In genomic region chr19:5558169-5558568, GRCm38 (mm10) we compare ENCODE assay signal across 23 mouse cellular contexts. TPM values are rescaled to one million over a fixed set of nuclear protein-coding genes. Genes with fewer than 3 reads are reported as not detected.
DNase-seq lines count a peak whose midpoint lies in the region; ATAC-seq and TF ChIP-seq lines count a peak whose summit lies in the region.
"Had no signal": no experiment of that assay in that cellular context is flagged by ENCODE, and none has a peak within 500 bp of the region (broad histone marks: within the 10 kb centered on the region; RNA-seq: fewer than 3 reads in every experiment).

No protein-coding gene starts in this region.

- H3K9me3 ChIP-seq in embryonic facial prominence, embryonic 15.5 days (replicated peaks) = no peaks in the 10 kb centered on the region
- no peaks in the 10 kb centered on the region for H3K9me3 ChIP-seq in kidney, postnatal 0 days (replicated peaks; ENCODE audit: low read length)
- no peaks in the 10 kb centered on the region for H3K9me3 ChIP-seq in stomach, embryonic 14.5 days (ENCODE audit: control insufficient read depth, low read depth, low read length)
- no peaks in the 10 kb centered on the region for H3K9me3 ChIP-seq in midbrain, embryonic 10.5 days (replicated peaks)
- H3K9me3 ChIP-seq: embryonic facial prominence, embryonic 12.5 days; heart, embryonic 10.5 days; hindbrain, embryonic 13.5 days; liver, embryonic 12.5 days; lung, embryonic 15.5 days had no signal

- no peaks in the 10 kb centered on the region for H3K36me3 ChIP-seq in embryonic facial prominence, embryonic 15.5 days
- H3K36me3 ChIP-seq in kidney, postnatal 0 days (ENCODE audit: insufficient read depth, low read length) = no peaks in the 10 kb centered on the region
- H3K36me3 ChIP-seq in stomach, embryonic 14.5 days (ENCODE audit: control insufficient read depth, insufficient read depth, low read length) = no peaks in the 10 kb centered on the region
- no peaks in the 10 kb centered on the region for H3K36me3 ChIP-seq in midbrain, embryonic 10.5 days
- H3K36me3 ChIP-seq: embryonic facial prominence, embryonic 12.5 days; heart, embryonic 10.5 days; hindbrain, embryonic 13.5 days; liver, embryonic 12.5 days; lung, embryonic 15.5 days had no signal

- H3K4me1 ChIP-seq in embryonic facial prominence, embryonic 15.5 days = peaks cover 28% of the 10 kb centered on the region
- peaks cover 11% of the 10 kb centered on the region for H3K4me1 ChIP-seq in kidney, postnatal 0 days (replicated peaks; ENCODE audit: insufficient read depth, low read length)
- peaks cover 8% of the 10 kb centered on the region; the same call in 1 of the 2 replicates for H3K4me1 ChIP-seq in stomach, embryonic 14.5 days (ENCODE audit: control insufficient read depth, insufficient read depth, low read length)
- peaks cover 26% of the 10 kb centered on the region for H3K4me1 ChIP-seq in midbrain, embryonic 10.5 days

- DNase-seq in kidney, adult 11 months = peak; percentile 77
- peak; percentile 66 for DNase-seq in kidney, postnatal 0 days (ENCODE audit: low spot score)
- DNase-seq in midbrain, embryonic 10.5 days (ENCODE audit: low spot score) = no peak
- no peak for DNase-seq in embryo, embryonic 11 days
- DNase-seq: adrenal gland, adult 8-10 months; B cell, adult 2 months; cerebellum, adult 11-12 months; cerebellum, postnatal 36 days; heart, postnatal 10 days; right cerebral cortex, adult 18-20 months; thymus, postnatal 14 days had no signal

- peak overlapping the region; percentile 48 for H3K4me3 ChIP-seq in embryonic facial prominence, embryonic 15.5 days (replicated peaks)
- peak overlapping the region; percentile 46 for H3K4me3 ChIP-seq in kidney, postnatal 0 days (replicated peaks; ENCODE audit: low read depth, low read length)
- no peak overlapping the region for H3K4me3 ChIP-seq in stomach, embryonic 14.5 days (ENCODE audit: low read depth, low read length)
- H3K4me3 ChIP-seq in midbrain, embryonic 10.5 days = no peak overlapping the region
- H3K4me3 ChIP-seq: heart, embryonic 10.5 days; hindbrain, embryonic 13.5 days; liver, embryonic 12.5 days had no signal

- no peak for ATAC-seq in embryonic facial prominence, embryonic 15.5 days (ENCODE audit: insufficient number of reproducible peaks, low FRiP score, low TSS enrichment, low read depth)
- ATAC-seq in kidney, postnatal 0 days (replicated peaks; ENCODE audit: low FRiP score, low read depth) = peak; percentile 16; the same call in 1 of the 2 replicates
- ATAC-seq in stomach, embryonic 14.5 days (ENCODE audit: insufficient number of reproducible peaks, insufficient read depth, low FRiP score, low read depth) = no peak
- ATAC-seq in monocyte, adult 5-6 weeks (replicated peaks; ENCODE audit: insufficient number of reproducible peaks, low FRiP score, low TSS enrichment, poor library complexity, severe bottlenecking) = no peak
- ATAC-seq: liver, embryonic 12.5 days; midbrain, embryonic 16.5 days had no signal

- peaks cover 63% of the 10 kb centered on the region for H3K27me3 ChIP-seq in embryonic facial prominence, embryonic 15.5 days
- peaks cover 4% of the 10 kb centered on the region; the same call in 1 of the 2 replicates for H3K27me3 ChIP-seq in kidney, postnatal 0 days (ENCODE audit: insufficient read depth, low read length)
- peaks cover 35% of the 10 kb centered on the region for H3K27me3 ChIP-seq in stomach, embryonic 14.5 days (ENCODE audit: control insufficient read depth, insufficient read depth, low read length)
- peaks cover 97% of the 10 kb centered on the region for H3K27me3 ChIP-seq in midbrain, embryonic 10.5 days (ENCODE audit: low read depth, poor library complexity, severe bottlenecking)

- WGBS in embryonic facial prominence, embryonic 15.5 days = 39% methylated on average over 7 of the region's 7 CpGs
- WGBS in kidney, postnatal 0 days = 19% methylated on average over 7 of the region's 7 CpGs
- 49% methylated on average over 7 of the region's 7 CpGs for WGBS in stomach, embryonic 14.5 days
- 41% methylated on average over 7 of the region's 7 CpGs for WGBS in midbrain, embryonic 10.5 days

- H3K27ac ChIP-seq in embryonic facial prominence, embryonic 15.5 days (replicated peaks) = 0 out of 2 replicates have a peak overlapping the region, but pooled peaks have one; percentile 9
- peak overlapping the region; percentile 95 for H3K27ac ChIP-seq in kidney, postnatal 0 days
- no peak overlapping the region for H3K27ac ChIP-seq in stomach, embryonic 14.5 days (ENCODE audit: low read length)
- no peak overlapping the region for H3K27ac ChIP-seq in midbrain, embryonic 10.5 days (replicated peaks)
- H3K27ac ChIP-seq: embryonic facial prominence, embryonic 12.5 days; heart, embryonic 10.5 days; hindbrain, embryonic 13.5 days; liver, embryonic 12.5 days; lung, embryonic 15.5 days had no signal

- TF ChIP-seq CTCF in kidney, postnatal 0 days (IDR thresholded peaks at IDR 0.05; ENCODE audit: low read depth) = no peak

- no peak overlapping the region for H3K9ac ChIP-seq in embryonic facial prominence, embryonic 15.5 days
- no peak overlapping the region for H3K9ac ChIP-seq in kidney, postnatal 0 days (ENCODE audit: low read depth, low read length)
- no peak overlapping the region for H3K9ac ChIP-seq in stomach, embryonic 14.5 days (replicated peaks; ENCODE audit: low read depth, low read length)
- H3K9ac ChIP-seq: embryonic facial prominence, embryonic 12.5 days; hindbrain, embryonic 13.5 days; liver, embryonic 12.5 days; lung, embryonic 15.5 days had no signal

- peak overlapping the region; percentile 71; the same call in 1 of the 2 replicates for H3K4me2 ChIP-seq in embryonic facial prominence, embryonic 15.5 days (replicated peaks)
- H3K4me2 ChIP-seq in kidney, postnatal 0 days (ENCODE audit: low read length) = peak overlapping the region; percentile 61
- peak overlapping the region; percentile 24; the same call in 1 of the 2 replicates for H3K4me2 ChIP-seq in stomach, embryonic 14.5 days (replicated peaks; ENCODE audit: low read depth, low read length)
- H3K4me2 ChIP-seq: hindbrain, embryonic 13.5 days; liver, embryonic 12.5 days had no signal

RNA-seq across cellular contexts. Expression of gene Ovol1, which starts 2.3 kb away (rescaled TPM):
- 22.1 and 23.3 TPM in 2 replicates for polyA plus RNA-seq in embryonic facial prominence, embryonic 15.5 days (2015; fragmentation: Nextera tagmentation; extraction: Ambion mirVana)
- 12.3 and 13.7 TPM in 2 replicates for polyA plus RNA-seq in kidney, postnatal 0 days (2015; fragmentation: Nextera tagmentation; extraction: Ambion mirVana)
- polyA plus RNA-seq in stomach, embryonic 14.5 days (2014; fragmentation: Nextera tagmentation; extraction: Ambion mirVana) = 11.2 and 11.5 TPM in 2 replicates
- polyA plus RNA-seq in midbrain, embryonic 10.5 days (2016; fragmentation: Nextera tagmentation; extraction: Ambion mirVana) = 0.16 and 0.29 TPM in 2 replicates
- not detected in 3 replicates for total RNA-seq in monocyte, adult 5-6 weeks (2017)
- total RNA-seq: adrenal gland, adult 8-10 months; gastrocnemius, postnatal 4 days; heart, postnatal 10 days; layer of hippocampus, postnatal 25 days; left cerebral cortex, postnatal 14 days had no signal
- polyA plus RNA-seq: hindbrain, embryonic 13.5 days; liver, embryonic 12.5 days had no signal

RNA-seq across cellular contexts. Expression of gene Ap5b1, which starts 9.7 kb away (rescaled TPM):
- polyA plus RNA-seq in embryonic facial prominence, embryonic 15.5 days (2015; fragmentation: Nextera tagmentation; extraction: Ambion mirVana) = 5.2 and 5.7 TPM in 2 replicates
- polyA plus RNA-seq in kidney, postnatal 0 days (2015; fragmentation: Nextera tagmentation; extraction: Ambion mirVana) = 7.1 and 7.2 TPM in 2 replicates
- polyA plus RNA-seq in stomach, embryonic 14.5 days (2014; fragmentation: Nextera tagmentation; extraction: Ambion mirVana) = 5.5 and 6.1 TPM in 2 replicates
- polyA plus RNA-seq in midbrain, embryonic 10.5 days (2016; fragmentation: Nextera tagmentation; extraction: Ambion mirVana) = 1.6 and 2.3 TPM in 2 replicates
- 13.2 to 18.0 TPM (median 16.1 TPM) in 3 replicates for total RNA-seq in monocyte, adult 5-6 weeks (2017)

RNA-seq across cellular contexts. Expression of gene Rnaseh2c, which starts 43.5 kb away (rescaled TPM):
- polyA plus RNA-seq in embryonic facial prominence, embryonic 15.5 days (2015; fragmentation: Nextera tagmentation; extraction: Ambion mirVana) = 122 and 126 TPM in 2 replicates
- polyA plus RNA-seq in kidney, postnatal 0 days (2015; fragmentation: Nextera tagmentation; extraction: Ambion mirVana) = 107 and 128 TPM in 2 replicates
- 113 and 119 TPM in 2 replicates for polyA plus RNA-seq in stomach, embryonic 14.5 days (2014; fragmentation: Nextera tagmentation; extraction: Ambion mirVana)
- 186 and 200 TPM in 2 replicates for polyA plus RNA-seq in midbrain, embryonic 10.5 days (2016; fragmentation: Nextera tagmentation; extraction: Ambion mirVana)
- total RNA-seq in monocyte, adult 5-6 weeks (2017) = 71.5 to 138 TPM (median 136 TPM) in 3 replicates

RNA-seq across cellular contexts. Expression of gene Snx32, which starts 47.8 kb away (rescaled TPM):
- polyA plus RNA-seq in embryonic facial prominence, embryonic 15.5 days (2015; fragmentation: Nextera tagmentation; extraction: Ambion mirVana) = 10.7 and 11.7 TPM in 2 replicates
- 7.6 and 8.0 TPM in 2 replicates for polyA plus RNA-seq in kidney, postnatal 0 days (2015; fragmentation: Nextera tagmentation; extraction: Ambion mirVana)
- polyA plus RNA-seq in stomach, embryonic 14.5 days (2014; fragmentation: Nextera tagmentation; extraction: Ambion mirVana) = 12.4 and 13.0 TPM in 2 replicates
- polyA plus RNA-seq in midbrain, embryonic 10.5 days (2016; fragmentation: Nextera tagmentation; extraction: Ambion mirVana) = 9.6 and 15.3 TPM in 2 replicates
- 2.4 to 6.9 TPM (median 4.7 TPM) in 3 replicates for total RNA-seq in monocyte, adult 5-6 weeks (2017)

RNA-seq across cellular contexts. Expression of gene Kat5, which starts 51.9 kb away (rescaled TPM):
- 49.4 and 52.3 TPM in 2 replicates for polyA plus RNA-seq in embryonic facial prominence, embryonic 15.5 days (2015; fragmentation: Nextera tagmentation; extraction: Ambion mirVana)
- 54.0 and 56.5 TPM in 2 replicates for polyA plus RNA-seq in kidney, postnatal 0 days (2015; fragmentation: Nextera tagmentation; extraction: Ambion mirVana)
- polyA plus RNA-seq in stomach, embryonic 14.5 days (2014; fragmentation: Nextera tagmentation; extraction: Ambion mirVana) = 30.5 and 37.0 TPM in 2 replicates
- polyA plus RNA-seq in midbrain, embryonic 10.5 days (2016; fragmentation: Nextera tagmentation; extraction: Ambion mirVana) = 65.6 and 74.8 TPM in 2 replicates
- 65.5 to 109 TPM (median 99.2 TPM) in 3 replicates for total RNA-seq in monocyte, adult 5-6 weeks (2017)

Comparison
In these comparisons a context has a peak if more than half of its experiments do, and no peak if none do; other contexts are left out.
1. H3K27ac ChIP-seq: peak in embryonic facial prominence, embryonic 15.5 days (single experiment) and kidney, postnatal 0 days (single experiment); none in stomach, embryonic 14.5 days (single experiment) and midbrain, embryonic 10.5 days (single experiment).
2. H3K4me3 ChIP-seq: peak in embryonic facial prominence, embryonic 15.5 days (single experiment) and kidney, postnatal 0 days (single experiment); none in stomach, embryonic 14.5 days (single experiment) and midbrain, embryonic 10.5 days (single experiment).
3. DNase-seq: peak in kidney, adult 11 months (single experiment) and kidney, postnatal 0 days (single experiment); none in midbrain, embryonic 10.5 days (single experiment) and embryo, embryonic 11 days (single experiment).
4. Peak in every context shown above with its lines, with median percentiles within 50 percentile points of each other: H3K4me2 ChIP-seq.